Mouse (Mus musculus) myocyte (in vitro differentiated cells): ENCODE results near the gene Plekhg4. TPM values are rescaled to one million over a fixed set of nuclear protein-coding genes. Genes with fewer than 3 reads are reported as not detected.
A peak's percentile ranks its signal among the peaks of the same experiment; 100 is the strongest.

ENCODE experiments used
- H3K27me3 ChIP-seq: one replicate; pipeline ENCODE4 v1.6.1; 2011; ENCODE audit not compliant: control insufficient read depth, insufficient read depth, insufficient read length
- H3K36me3 ChIP-seq: one replicate; pipeline ENCODE4 v1.6.1; 2011; ENCODE audit not compliant: control insufficient read depth, insufficient read depth
- H3K4me2 ChIP-seq: one replicate; pipeline ENCODE4 v1.6.1; 2011; ENCODE audit warnings: low read depth, control low read depth
- H3K4me3 ChIP-seq: one replicate; pipeline ENCODE4 v1.5.1; 2011; ENCODE audit warnings: mild to moderate bottlenecking, control low read depth, moderate library complexity
- H3K79me2 ChIP-seq: one replicate; pipeline ENCODE4 v1.6.1; 2011; ENCODE audit not compliant: control insufficient read depth, insufficient read depth
- H3ac ChIP-seq: one replicate; pipeline ENCODE4 v1.6.1; 2011; ENCODE audit not compliant: control insufficient read depth, insufficient read length
- CEBPB ChIP-seq: IDR thresholded peaks from 2 replicates; pipeline ENCODE4 v1.6.1; 2011; ENCODE audit warnings: mild to moderate bottlenecking, moderate library complexity; ENCODE audit not compliant: poor library complexity, insufficient read depth, severe bottlenecking
- E2F4 ChIP-seq: IDR thresholded peaks from one replicate; pipeline ENCODE4 v1.6.1; 2011; ENCODE audit warnings: mild to moderate bottlenecking, control low read depth, moderate library complexity; ENCODE audit not compliant: insufficient read depth
- MAX ChIP-seq: IDR thresholded peaks from one replicate; pipeline ENCODE4 v1.6.1; 2011; ENCODE audit warnings: low read depth, mild to moderate bottlenecking, control low read depth
- MYOD1 ChIP-seq, 3 experiments: IDR thresholded peaks; one replicate each; pipeline ENCODE4 v1.6.1; 2011; ENCODE audit warnings: control low read depth in 2 of 3, low read depth in 2 of 3, mild to moderate bottlenecking in 2 of 3, moderate library complexity in 1 of 3; ENCODE audit not compliant: insufficient read length in 2 of 3, control insufficient read depth in 1 of 3
- MYOG ChIP-seq, 3 experiments: IDR thresholded peaks; one replicate each; pipeline ENCODE4 v1.6.1; 2011; ENCODE audit warnings: control low read depth in 2 of 3, low read depth in 2 of 3, mild to moderate bottlenecking in 2 of 3; ENCODE audit not compliant: insufficient read length in 2 of 3, control insufficient read depth in 1 of 3, insufficient read depth in 1 of 3
- POLR2A ChIP-seq: IDR thresholded peaks from one replicate; pipeline ENCODE4 v1.6.1; 2011; ENCODE audit warnings: low read depth, mild to moderate bottlenecking, control low read depth, moderate library complexity; ENCODE audit not compliant: insufficient read length
- POLR2AphosphoS2 ChIP-seq: IDR thresholded peaks from one replicate; pipeline ENCODE4 v1.6.1; 2011; ENCODE audit warnings: low read depth, control low read depth; ENCODE audit not compliant: insufficient read length
- REST ChIP-seq: IDR thresholded peaks from one replicate; pipeline ENCODE4 v1.6.1; 2011; ENCODE audit warnings: mild to moderate bottlenecking, control low read depth, moderate library complexity; ENCODE audit not compliant: insufficient read depth, insufficient read length
- SRF ChIP-seq: IDR thresholded peaks from one replicate; pipeline ENCODE4 v1.6.1; 2011; ENCODE audit warnings: low read depth; ENCODE audit not compliant: control insufficient read depth, insufficient read length
- TCF12 ChIP-seq: IDR thresholded peaks from one replicate; pipeline ENCODE4 v1.6.1; 2011; ENCODE audit warnings: mild to moderate bottlenecking, control low read depth; ENCODE audit not compliant: poor library complexity, insufficient read depth, severe bottlenecking
- TCF3 ChIP-seq: IDR thresholded peaks from one replicate; pipeline ENCODE4 v1.6.1; 2011; ENCODE audit warnings: low read depth, control low read depth; ENCODE audit not compliant: insufficient read length
- USF1 ChIP-seq: IDR thresholded peaks from one replicate; pipeline ENCODE4 v1.6.1; 2011; ENCODE audit warnings: low read depth, mild to moderate bottlenecking, control low read depth, moderate library complexity
- polyA plus RNA-seq: library from polyadenylated mRNA; unstranded; fragments of >200 nt; fragmentation: generic; extraction: Trizol; gene quantifications from one replicate; pipeline ENCODE4 v1.2.1, GENCODE M21; 2012; ENCODE audit warnings: missing spikeins

Gene Plekhg4
- polyA plus RNA-seq, 1 experiment: 1.0 TPM

DNA sequence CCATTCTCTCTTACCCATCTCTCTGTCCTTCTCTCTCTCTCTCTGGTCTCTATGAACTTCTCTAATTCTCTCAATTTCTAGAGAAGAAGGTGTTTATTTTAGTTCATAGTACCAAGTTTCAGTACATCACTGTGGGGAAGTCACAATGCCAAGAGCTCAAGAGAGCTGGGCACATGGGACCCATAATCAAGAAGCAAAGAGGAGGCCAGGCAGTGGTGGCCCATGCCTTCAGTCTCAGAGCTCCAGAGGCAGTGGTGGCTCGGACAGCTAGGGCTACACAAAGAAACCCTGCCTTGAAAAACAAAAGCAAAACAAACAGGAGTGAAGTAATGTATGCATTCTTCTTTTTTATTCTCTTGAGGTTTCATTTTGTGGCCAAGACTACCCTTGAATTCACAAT lies 31.4 kb downstream of the Plekhg4 start:
- Histone ChIP-seq H3K4me3 (no peak overlapping the region), H3K4me2 (no peak overlapping the region), H3K36me3 (no peaks in the 10 kb centered on the region), H3ac (no peak overlapping the region), H3K27me3 (no peaks in the 10 kb centered on the region), H3K79me2 (no peaks in the 10 kb centered on the region)
- TF ChIP-seq E2F4: no peak
- no peak for TF ChIP-seq MYOD1 (IDR thresholded peaks at IDR 0.05; ENCODE audit: control insufficient read depth in 1 of 3, insufficient read length in 2 of 3, low read depth in 2 of 3)
- TF ChIP-seq REST: no peak
- TF ChIP-seq TCF3: no peak
- TF ChIP-seq POLR2A: no peak
- no peak for TF ChIP-seq MYOG (IDR thresholded peaks at IDR 0.05; ENCODE audit: control insufficient read depth in 1 of 3, insufficient read depth in 1 of 3, insufficient read length in 2 of 3, low read depth in 2 of 3)
- no peak for TF ChIP-seq SRF
- TF ChIP-seq POLR2AphosphoS2: no peak
- no peak for TF ChIP-seq USF1
- TF ChIP-seq MAX: no peak
- TF ChIP-seq TCF12: no peak
- no peak for TF ChIP-seq CEBPB

DNA sequence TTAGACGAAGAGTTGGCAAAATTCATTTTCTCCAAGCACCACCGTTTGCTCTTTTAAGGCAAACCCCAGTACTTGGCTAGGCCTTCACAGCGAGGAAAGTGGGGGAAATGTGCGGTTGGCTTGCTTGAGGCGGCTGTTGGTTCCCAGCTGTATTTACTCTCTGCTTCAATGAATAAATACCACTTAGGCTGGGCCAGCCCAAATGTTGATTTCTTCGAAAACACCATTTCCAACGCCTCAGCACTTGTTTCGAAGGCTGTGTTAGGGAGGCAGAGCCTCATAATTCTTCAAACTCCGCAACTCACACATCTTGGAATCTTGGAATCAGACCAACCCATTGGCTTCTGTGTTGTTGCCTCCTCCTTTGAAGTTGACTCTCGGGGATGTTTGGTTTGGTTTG lies 33.3 kb downstream of the Plekhg4 start:
- H3K36me3 ChIP-seq: no peaks in the 10 kb centered on the region
- no peak overlapping the region for H3K4me2 ChIP-seq
- no peaks in the 10 kb centered on the region for H3K27me3 ChIP-seq
- no peak overlapping the region for H3ac ChIP-seq
- no peaks in the 10 kb centered on the region for H3K79me2 ChIP-seq
- no peak for TF ChIP-seq SRF
- no peak for TF ChIP-seq CEBPB
- TF ChIP-seq USF1: no peak
- no peak for TF ChIP-seq TCF3
- TF ChIP-seq REST: no peak
- no peak for TF ChIP-seq POLR2A
- no peak for TF ChIP-seq E2F4
- no peak for TF ChIP-seq POLR2AphosphoS2
- no peak for TF ChIP-seq MYOG (IDR thresholded peaks at IDR 0.05; ENCODE audit: control insufficient read depth in 1 of 3, insufficient read depth in 1 of 3, insufficient read length in 2 of 3, low read depth in 2 of 3)
- no peak overlapping the region for H3K4me3 ChIP-seq

DNA sequence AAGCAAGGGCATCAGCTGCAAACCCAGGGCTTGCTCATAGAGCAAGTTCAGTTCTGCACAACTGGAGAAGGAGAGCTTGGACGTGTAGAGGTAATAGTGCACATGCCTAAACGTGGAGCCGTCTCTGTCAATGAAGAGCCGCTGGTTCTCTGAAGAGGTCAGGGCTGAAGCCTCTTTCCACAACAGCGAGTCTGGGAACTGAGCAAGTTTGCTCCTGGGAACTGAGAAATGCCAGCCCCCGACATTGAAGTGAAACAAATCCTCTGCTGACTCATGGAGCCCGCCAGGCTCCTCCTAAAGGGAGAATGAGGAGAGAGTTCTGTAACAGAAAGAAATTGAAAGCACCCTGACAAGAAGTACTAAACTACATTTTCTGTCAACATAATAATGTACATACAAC lies 35.3 kb downstream of the Plekhg4 start:
- Histone ChIP-seq H3K4me3 (no peak overlapping the region), H3ac (no peak overlapping the region), H3K4me2 (peak overlapping the region; percentile 59), H3K79me2 (no peaks in the 10 kb centered on the region), H3K36me3 (no peaks in the 10 kb centered on the region), H3K27me3 (no peaks in the 10 kb centered on the region)
- TF ChIP-seq SRF (no peak), REST (no peak), USF1 (no peak), POLR2AphosphoS2 (no peak), E2F4 (no peak), POLR2A (no peak), MYOG (IDR thresholded peaks at IDR 0.05; ENCODE audit: control insufficient read depth in 1 of 3, insufficient read depth in 1 of 3, insufficient read length in 2 of 3, low read depth in 2 of 3) (no peak), MAX (no peak), CEBPB (no peak), TCF3 (no peak), MYOD1 (IDR thresholded peaks at IDR 0.05; ENCODE audit: control insufficient read depth in 1 of 3, insufficient read length in 2 of 3, low read depth in 2 of 3) (no peak), TCF12 (no peak)

DNA sequence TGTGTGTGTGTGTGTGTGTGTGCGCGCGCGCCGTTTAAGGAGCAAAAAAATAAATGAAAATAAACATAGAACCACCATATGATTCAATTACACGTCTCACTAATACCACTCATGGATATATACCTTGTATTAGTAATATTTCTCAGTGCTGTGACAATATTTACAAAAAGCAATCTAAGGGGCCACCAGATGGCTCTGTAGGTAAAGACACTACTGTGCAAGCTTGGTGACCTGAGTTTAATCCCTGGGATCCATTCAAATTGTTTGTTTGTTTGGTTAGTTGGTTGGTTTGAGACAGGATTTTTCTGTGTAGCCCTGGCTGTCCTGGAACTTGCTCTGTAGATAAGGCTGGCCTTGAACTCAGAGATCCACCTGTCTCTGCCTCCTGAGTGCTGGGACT lies 36.9 kb downstream of the Plekhg4 start:
- no peaks in the 10 kb centered on the region for H3K79me2 ChIP-seq
- TF ChIP-seq REST (no peak), USF1 (no peak), POLR2A (no peak)
- H3K27me3 ChIP-seq: peaks cover 14% of the 10 kb centered on the region
- no peak overlapping the region for H3ac ChIP-seq
- no peaks in the 10 kb centered on the region for H3K36me3 ChIP-seq
- no peak overlapping the region for H3K4me2 ChIP-seq
- H3K4me3 ChIP-seq: no peak overlapping the region

DNA sequence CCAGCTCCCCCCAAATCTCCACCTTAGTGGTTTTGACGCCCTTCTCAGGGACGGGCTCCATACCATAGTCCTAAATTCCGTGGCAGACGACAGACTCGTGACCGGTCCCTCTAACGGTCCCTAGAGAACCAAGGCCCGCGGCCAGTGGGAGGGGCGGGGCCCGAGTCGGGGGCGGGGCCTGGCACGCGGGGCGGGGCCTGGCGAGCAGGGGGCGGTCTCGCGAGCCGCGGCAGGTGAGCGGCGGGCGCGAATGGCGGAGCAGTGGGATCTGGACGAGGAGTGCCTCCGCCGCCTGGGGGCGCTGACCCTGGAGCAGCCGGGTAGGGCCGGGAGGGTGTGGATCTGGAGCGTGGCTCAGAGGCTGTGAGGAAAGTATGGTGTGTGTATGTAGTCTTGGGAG lies 40.3 kb downstream of the Plekhg4 start, which contains the start of the genes Kctd19 and Lrrc36:
Gene Kctd19 (minus strand): TSS at position 112 of the 400 bp plus-strand sequence.
Gene Lrrc36 (plus strand): TSS at position 181 of the 400 bp plus-strand sequence.
- Histone ChIP-seq H3ac (no peak within 1 kb of the TSS), H3K79me2 (no peaks in the 10 kb centered on the region), H3K4me2 (no peak within 1 kb of the TSS), H3K4me3 (no peak within 1 kb of the TSS), H3K27me3 (peaks cover 19% of the 10 kb centered on the region), H3K36me3 (no peaks in the 10 kb centered on the region)
- TF ChIP-seq USF1: no peak
- TF ChIP-seq MYOG (IDR thresholded peaks at IDR 0.05; ENCODE audit: control insufficient read depth in 1 of 3, insufficient read depth in 1 of 3, insufficient read length in 2 of 3, low read depth in 2 of 3): no peak
- no peak for TF ChIP-seq POLR2AphosphoS2
- TF ChIP-seq SRF: no peak
- no peak for TF ChIP-seq TCF12
- TF ChIP-seq E2F4: no peak
- TF ChIP-seq MYOD1 (IDR thresholded peaks at IDR 0.05; ENCODE audit: control insufficient read depth in 1 of 3, insufficient read length in 2 of 3, low read depth in 2 of 3): no peak
- no peak for TF ChIP-seq CEBPB
